Mouse (Mus musculus) forebrain, postnatal 0 days (tissue): ENCODE measurements around the gene Camk2b. TPM values are rescaled to one million over a fixed set of nuclear protein-coding genes. Genes with fewer than 3 reads are reported as not detected.

ENCODE experiments used
- ATAC-seq: fragments of 200-750 bp; cut with Nextera tagmentation; 2 replicates; pipeline ENCODE4 v1.8.0; 2017; ENCODE audit warnings: mild to moderate bottlenecking, moderate library complexity
- DNase-seq: peaks from one replicate; pipeline ENCODE4 v3.0.0-alpha.2; 2015
- H3K27ac ChIP-seq: fragments of 300-500 bp; sonication (generic); 2 replicates; pipeline ENCODE4 v1.5.1; 2014; ENCODE audit warnings: low read depth, mild to moderate bottlenecking, antibody characterized with exemption, low read length, moderate library complexity, mixed read lengths
- H3K27me3 ChIP-seq: fragments of 300-500 bp; sonication (generic); 2 replicates; pipeline ENCODE4 v1.6.1; 2014; ENCODE audit warnings: mild to moderate bottlenecking, low read length, mixed read lengths; ENCODE audit not compliant: insufficient read depth
- H3K36me3 ChIP-seq: fragments of 300-500 bp; sonication (generic); 2 replicates; pipeline ENCODE4 v1.6.1; 2014; ENCODE audit warnings: mild to moderate bottlenecking, moderate library complexity; ENCODE audit not compliant: insufficient read depth
- H3K4me1 ChIP-seq: fragments of 300-500 bp; sonication (generic); 2 replicates; pipeline ENCODE4 v1.6.1; 2014; ENCODE audit warnings: antibody characterized with exemption; ENCODE audit not compliant: insufficient read depth
- H3K4me2 ChIP-seq: fragments of 300-500 bp; sonication (generic); 2 replicates; pipeline ENCODE4 v1.6.1; 2014; ENCODE audit warnings: low read depth, mild to moderate bottlenecking, moderate library complexity
- H3K4me3 ChIP-seq: fragments of 300-500 bp; sonication (generic); 2 replicates; pipeline ENCODE4 v1.5.1; 2014; ENCODE audit warnings: low read depth, low read length, mixed read lengths
- H3K9ac ChIP-seq: fragments of 300-500 bp; sonication (generic); 2 replicates; pipeline ENCODE4 v1.6.1; 2014; ENCODE audit warnings: mild to moderate bottlenecking
- H3K9me3 ChIP-seq: fragments of 300-500 bp; sonication (generic); 2 replicates; pipeline ENCODE4 v1.6.1; 2016; ENCODE audit warnings: low read length
- CTCF ChIP-seq: sonication (generic); IDR thresholded peaks from 2 replicates; pipeline ENCODE4 v1.5.1; 2016; ENCODE audit warnings: antibody characterized with exemption, control low read depth, low read depth
- WGBS: fragments of 180-500 bp; shearing (Covaris S2); extraction: QIAGEN DNeasy Blood & Tissue Kit; methylation state at CpG from one replicate; pipeline ENCODE4 v1.1.7; 2014; 5-methylcytosine and 5-hydroxymethylcytosine counted together
- polyA plus RNA-seq: library from polyadenylated mRNA; unstranded; fragments of >200 nt; fragmentation: Nextera tagmentation; extraction: Ambion mirVana; gene quantifications from 2 replicates; pipeline ENCODE4 v1.2.1, GENCODE M21; 2015
- total RNA-seq: library from RNA; depleted of rRNA; stranded (reverse); fragments of >200 nt; gene quantifications from 2 replicates; pipeline ENCODE4 v1.2.3, GENCODE M21; 2014

The Camk2b gene
- total and polyA plus RNA-seq, 2 experiments from 2014 or later, result 271 to 280 TPM

DNA sequence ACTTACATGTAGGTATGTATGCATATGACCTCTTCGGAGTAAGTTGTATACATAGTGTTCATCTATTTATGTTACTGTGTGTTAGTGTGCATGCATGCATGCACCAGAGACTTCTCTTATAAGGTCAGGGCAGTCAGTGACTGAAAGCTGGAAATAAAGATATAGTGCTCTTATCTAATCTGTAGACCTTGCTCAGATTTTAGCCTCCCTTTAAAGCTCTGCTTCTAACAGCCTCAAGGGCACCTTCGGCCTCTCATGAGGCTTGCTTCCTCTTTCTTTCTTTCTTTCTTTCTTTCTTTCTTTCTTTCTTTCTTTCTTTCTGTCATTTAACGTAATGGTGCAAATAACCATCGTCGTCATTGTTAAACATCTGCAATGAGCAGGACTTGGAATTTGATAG is 111.7 kb downstream of the Camk2b start:
- Histone ChIP-seq H3K27me3 (no peaks in the 10 kb centered on the region), H3K27ac (no peak overlapping the region), H3K9ac (no peak overlapping the region), H3K4me2 (no peak overlapping the region), H3K4me3 (no peak overlapping the region), H3K36me3 (peaks cover 3% of the 10 kb centered on the region; the same call in 1 of the 2 replicates), H3K9me3 (no peaks in the 10 kb centered on the region), H3K4me1 (peaks cover 3% of the 10 kb centered on the region; the same call in 1 of the 2 replicates)
- ATAC-seq, result no peak
- no peak for TF ChIP-seq CTCF
- WGBS, result 83% methylated on average over 5 of the region's 5 CpGs
- no peak for DNase-seq

DNA sequence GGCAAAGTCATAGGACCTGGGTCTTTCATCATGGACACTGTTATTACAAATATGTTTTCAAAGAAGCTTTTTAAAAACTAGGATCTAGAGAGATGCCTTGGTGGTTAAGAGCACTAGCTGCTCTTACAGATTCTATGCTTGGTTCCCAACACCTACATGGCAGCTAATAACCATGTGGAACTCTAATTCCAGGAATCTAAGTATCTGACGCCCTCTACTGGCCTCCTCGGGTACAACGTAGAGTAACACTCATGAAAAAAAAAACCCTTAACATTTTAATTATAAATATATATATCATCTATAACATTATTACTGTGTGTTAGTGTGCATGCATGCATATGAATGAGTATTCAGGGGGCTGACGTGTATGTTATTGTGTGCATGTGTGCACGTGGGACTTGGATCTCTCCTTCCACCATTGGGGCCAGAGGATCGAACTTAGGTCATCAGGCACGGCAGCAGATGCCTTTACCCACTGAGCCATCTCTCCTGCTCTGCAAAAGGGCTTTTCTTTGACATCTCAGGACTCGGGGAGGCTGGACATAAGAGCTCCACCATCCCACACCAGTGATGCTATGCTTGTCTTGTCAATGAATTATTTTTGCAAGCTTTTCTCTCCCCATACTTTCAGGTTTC is 112.9 kb downstream of the Camk2b start:
- Histone ChIP-seq H3K4me1 (no peaks in the 10 kb centered on the region; the same call in 1 of the 2 replicates), H3K9ac (no peak overlapping the region), H3K36me3 (no peaks in the 10 kb centered on the region), H3K27me3 (no peaks in the 10 kb centered on the region), H3K27ac (no peak overlapping the region), H3K9me3 (no peaks in the 10 kb centered on the region), H3K4me2 (no peak overlapping the region), H3K4me3 (no peak overlapping the region)
- peak; percentile 42 for TF ChIP-seq CTCF
- 32% methylated on average over 8 of the region's 8 CpGs for WGBS
- ATAC-seq (no peak), DNase-seq (peak; percentile 42)

DNA sequence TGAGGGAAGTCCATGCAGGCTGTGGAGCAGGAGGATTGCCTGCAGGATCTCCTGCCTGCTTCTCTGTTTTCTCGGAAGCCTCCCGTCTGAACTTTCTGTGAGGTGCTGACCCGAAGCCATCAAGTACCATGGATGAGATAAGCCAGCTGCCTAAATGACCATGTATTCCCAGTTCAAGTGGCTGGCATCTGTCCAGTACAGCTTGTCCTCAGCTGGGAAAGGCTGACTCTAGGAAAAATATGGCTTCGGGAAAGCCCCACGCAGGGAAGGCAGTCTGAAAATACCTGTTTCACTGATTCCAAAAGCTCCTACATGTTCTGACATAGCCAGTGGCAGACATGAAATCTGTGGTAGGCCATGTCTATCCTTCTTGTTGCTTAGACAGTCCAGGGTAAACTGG is 113.7 kb downstream of the Camk2b start:
- TF ChIP-seq CTCF, result no peak
- Histone ChIP-seq H3K4me1 (no peaks in the 10 kb centered on the region; the same call in 1 of the 2 replicates), H3K4me2 (no peak overlapping the region), H3K27ac (no peak overlapping the region), H3K27me3 (no peaks in the 10 kb centered on the region), H3K9me3 (no peaks in the 10 kb centered on the region), H3K4me3 (no peak overlapping the region), H3K36me3 (no peaks in the 10 kb centered on the region), H3K9ac (no peak overlapping the region)
- ATAC-seq (no peak), DNase-seq (no peak)
- WGBS, result 91% methylated on average over 5 of the region's 5 CpGs

DNA sequence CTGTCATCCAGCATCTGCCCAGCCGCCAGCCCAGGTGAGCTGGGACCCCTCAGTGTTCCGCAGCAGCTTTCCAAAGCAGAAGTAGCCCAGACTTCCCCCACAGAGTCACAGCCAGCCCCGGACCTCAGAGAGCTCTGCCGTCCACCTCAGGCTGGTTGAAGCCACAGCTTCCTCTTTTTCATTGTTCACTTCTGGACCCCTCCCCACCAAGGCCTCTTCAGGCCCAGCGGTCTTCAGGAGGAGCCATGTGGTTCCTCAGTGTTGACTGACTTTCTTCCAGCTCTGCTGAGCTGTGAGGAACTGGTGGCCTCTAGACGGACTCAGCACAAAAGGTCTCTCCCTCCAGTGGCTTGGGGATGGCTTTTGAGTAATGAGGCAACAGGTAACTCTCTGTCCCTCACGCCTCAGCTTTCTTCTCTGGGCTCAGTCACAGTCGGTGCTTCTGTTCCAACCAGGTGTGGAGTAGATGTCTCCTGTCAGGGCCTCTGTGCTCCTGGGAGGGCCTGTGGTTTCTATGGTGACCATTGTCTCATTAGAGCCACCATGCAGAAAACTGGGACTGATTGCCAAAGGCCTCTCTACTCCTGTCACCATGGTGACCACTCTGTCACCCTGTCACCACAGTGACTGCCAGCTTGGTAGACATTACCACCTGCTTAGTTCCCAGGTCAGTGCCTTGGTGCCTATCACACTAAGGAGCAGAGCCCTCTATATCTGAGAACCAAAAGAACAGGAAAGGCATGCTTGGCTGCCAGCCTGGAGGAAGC is 116.4 kb downstream of the Camk2b start, which contains the start of gene Gck:
Gene Gck, minus strand, starts transcription at position 496 of the 767 bp plus-strand sequence.
- no peak for DNase-seq
- no peak for TF ChIP-seq CTCF
- peak; percentile 64 for ATAC-seq
- H3K36me3 ChIP-seq, result no peaks in the 10 kb centered on the region
- H3K27me3 ChIP-seq, result no peaks in the 10 kb centered on the region
- no peak within 1 kb of the TSS for H3K4me2 ChIP-seq
- H3K4me1 ChIP-seq, result no peaks in the 10 kb centered on the region
- H3K9me3 ChIP-seq, result no peaks in the 10 kb centered on the region
- H3K27ac ChIP-seq, result no peak within 1 kb of the TSS
- no peak within 1 kb of the TSS for H3K9ac ChIP-seq
- 47% methylated on average over 8 of the region's 8 CpGs for WGBS
- H3K4me3 ChIP-seq, result no peak within 1 kb of the TSS

DNA sequence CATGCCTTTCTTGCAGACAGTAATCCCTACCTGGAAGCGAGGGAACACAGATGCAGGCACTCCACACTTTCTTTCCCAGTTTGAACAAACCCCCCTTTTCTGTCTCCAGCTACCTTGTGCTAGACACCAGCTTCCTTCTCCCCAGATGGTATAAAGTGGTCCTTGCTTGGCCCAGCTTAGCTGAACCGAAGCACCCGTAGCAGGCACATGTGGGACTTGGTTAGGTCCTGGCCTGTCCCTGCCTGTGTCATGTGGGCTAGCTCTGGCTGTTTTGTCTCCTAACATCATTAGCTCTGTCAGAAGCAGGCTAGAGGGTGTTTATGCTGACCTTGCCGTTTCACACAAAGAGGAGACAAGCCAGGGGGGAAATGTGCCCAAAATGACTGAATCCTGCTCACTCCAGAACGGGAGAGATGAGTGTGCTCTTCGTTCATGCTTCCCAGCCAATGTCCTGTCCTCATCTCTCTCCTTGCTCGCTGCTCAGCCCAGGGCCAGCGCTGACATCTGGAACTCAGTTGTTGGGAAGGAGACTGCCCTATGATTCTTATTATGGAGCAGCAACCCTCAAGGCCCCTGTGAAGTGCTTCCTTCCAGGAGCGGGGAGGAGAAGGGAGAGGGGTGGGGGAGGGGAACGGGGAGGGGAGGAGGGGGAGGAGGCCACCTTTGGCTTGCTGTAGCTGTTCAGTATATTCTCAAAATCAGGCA is 117.5 kb downstream of the Camk2b start:
- Histone ChIP-seq H3K27me3 (no peaks in the 10 kb centered on the region), H3K4me2 (no peak overlapping the region), H3K9me3 (no peaks in the 10 kb centered on the region), H3K27ac (no peak overlapping the region), H3K9ac (peak overlapping the region; percentile 7; the same call in 1 of the 2 replicates), H3K4me1 (no peaks in the 10 kb centered on the region), H3K36me3 (no peaks in the 10 kb centered on the region), H3K4me3 (no peak overlapping the region)
- ATAC-seq (no peak; the same call in 1 of the 2 replicates), DNase-seq (no peak)
- WGBS, result 59% methylated on average over 9 of the region's 10 CpGs
- no peak for TF ChIP-seq CTCF

DNA sequence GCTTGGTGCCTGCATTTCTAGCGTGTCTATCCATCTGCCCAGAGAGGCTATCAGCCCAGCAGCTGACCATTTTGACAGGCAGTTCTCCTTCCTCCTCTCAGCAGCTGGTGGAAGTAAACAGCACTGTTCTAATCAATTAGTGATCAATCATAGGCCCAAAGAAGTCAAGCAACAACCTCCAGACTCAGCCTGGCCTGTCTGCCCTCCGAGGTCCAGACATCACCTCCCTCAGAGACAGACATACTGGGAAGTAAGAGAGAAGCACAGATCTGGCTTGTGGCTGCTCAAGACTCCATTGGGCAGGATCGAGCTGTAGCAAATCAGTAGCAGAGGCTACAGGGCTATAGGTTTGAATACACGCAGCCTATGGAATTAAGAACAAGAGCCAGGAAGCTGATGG is 118.4 kb downstream of the Camk2b start:
- no peak for TF ChIP-seq CTCF
- Histone ChIP-seq H3K4me1 (no peaks in the 10 kb centered on the region), H3K9me3 (no peaks in the 10 kb centered on the region), H3K27me3 (no peaks in the 10 kb centered on the region), H3K9ac (no peak overlapping the region), H3K27ac (no peak overlapping the region), H3K4me2 (no peak overlapping the region), H3K36me3 (no peaks in the 10 kb centered on the region), H3K4me3 (no peak overlapping the region)
- WGBS, result 70% methylated on average over 4 of the region's 4 CpGs
- no peak for DNase-seq
- no peak for ATAC-seq
